Mouse (Mus musculus) heart, postnatal 0 days (tissue): ENCODE measurements around the gene Sh3bgrl2.

Experiments used
- CTCF ChIP-seq: IDR thresholded peaks from 2 replicates; pipeline ENCODE4 v1.5.1; 2016; ENCODE audit warnings: antibody characterized with exemption, control low read depth, low read depth
- EP300 ChIP-seq: IDR thresholded peaks from 2 replicates; pipeline ENCODE4 v1.6.1; 2016; ENCODE audit warnings: antibody characterized with exemption, low read depth

GRCm38 (mm10) chr9:83568937-83569336, 20.8 kb downstream of the Sh3bgrl2 start:
- TF ChIP-seq EP300 (no peak), CTCF (no peak)
